Mouse (Mus musculus) liver, embryonic 11.5 days (tissue): ENCODE measurements around the gene Tpr. TPM values are rescaled to one million over a fixed set of nuclear protein-coding genes. Genes with fewer than 3 reads are reported as not detected.

Source experiments
- polyA plus RNA-seq: library from polyadenylated mRNA; unstranded; fragments of >200 nt; fragmentation: Nextera tagmentation; extraction: Ambion mirVana; gene quantifications from 2 replicates; pipeline ENCODE4 v1.2.1, GENCODE M21; 2014

The Tpr gene
- polyA plus RNA-seq, 1 experiment from 2014 or later: 169 TPM

Other genes with a start within 250 kb of the Tpr start
- gene Pdc, start 73.4 kb upstream of the Tpr start, polyA plus RNA-seq: not detected in 2 replicates
- 28.9 and 31.2 TPM in 2 replicates for gene Odr4, start 242 bp downstream of the Tpr start, polyA plus RNA-seq
- 0.38 and 0.45 TPM in 2 replicates for gene Prg4, start 73.3 kb downstream of the Tpr start, polyA plus RNA-seq